Mouse (Mus musculus) ES-E14 (cell line): ENCODE results near the gene Rab23. TPM values are rescaled to one million over a fixed set of nuclear protein-coding genes. Genes with fewer than 3 reads are reported as not detected.

ENCODE experiments used
- DNase-seq: peaks from one replicate; pipeline ENCODE4 v3.0.0-alpha.2; 2013; ENCODE audit warnings: low read depth, low spot score
- H3K27ac ChIP-seq: 2 replicates; pipeline ENCODE4 v1.5.1; 2012; ENCODE audit warnings: low read depth, mild to moderate bottlenecking, low read length, moderate library complexity, mixed read lengths; ENCODE audit not compliant: poor library complexity, insufficient read depth, severe bottlenecking
- H3K36me3 ChIP-seq: 2 replicates; pipeline ENCODE4 v1.6.1; 2012; ENCODE audit warnings: mild to moderate bottlenecking, low read length, moderate library complexity, mixed read lengths; ENCODE audit not compliant: control insufficient read depth, poor library complexity, insufficient read depth, severe bottlenecking
- H3K4me1 ChIP-seq, 2 experiments: fragments of 150-350 bp in 1 of 2; sonication (generic) in 1 of 2; 2 replicates each; pipeline ENCODE4 v1.6.1; 2012; ENCODE audit warnings: low read length in 2 of 2, mild to moderate bottlenecking in 1 of 2, mixed read lengths in 1 of 2; ENCODE audit not compliant: control insufficient read depth in 2 of 2, insufficient read depth in 2 of 2, poor library complexity in 1 of 2
- H3K4me3 ChIP-seq, 2 experiments: fragments of 150-350 bp in 1 of 2; sonication (generic) in 1 of 2; 2 replicates each; pipeline ENCODE4 v1.5.1; 2012; ENCODE audit warnings: low read length in 2 of 2, low read depth in 1 of 2, mild to moderate bottlenecking in 1 of 2, mixed read lengths in 1 of 2; ENCODE audit not compliant: insufficient read depth in 1 of 2, poor library complexity in 1 of 2, severe bottlenecking in 1 of 2
- H3K9ac ChIP-seq: 2 replicates; pipeline ENCODE4 v1.6.1; 2012; ENCODE audit warnings: low read depth, mild to moderate bottlenecking, low read length, mixed read lengths; ENCODE audit not compliant: poor library complexity, insufficient read depth, severe bottlenecking
- H3K9me3 ChIP-seq: fragments of 150-350 bp; sonication (generic); 2 replicates; pipeline ENCODE4 v1.6.1; 2012; ENCODE audit warnings: low read depth, mild to moderate bottlenecking, low read length; ENCODE audit not compliant: control insufficient read depth, insufficient read depth
- CHD2 ChIP-seq: IDR thresholded peaks from 2 replicates; pipeline ENCODE4 v1.6.1; 2014; ENCODE audit warnings: mild to moderate bottlenecking, low read depth, low read length, inconsistent platforms
- HCFC1 ChIP-seq: IDR thresholded peaks from 2 replicates; pipeline ENCODE4 v1.6.1; 2012; ENCODE audit warnings: low read length, inconsistent platforms, borderline replicate concordance; ENCODE audit not compliant: insufficient read depth
- MAFK ChIP-seq: IDR thresholded peaks from 2 replicates; pipeline ENCODE4 v1.6.1; 2014; ENCODE audit warnings: mild to moderate bottlenecking, low read depth, low read length, inconsistent platforms; ENCODE audit not compliant: insufficient read depth
- ZC3H11A ChIP-seq: IDR thresholded peaks from 2 replicates; pipeline ENCODE4 v1.6.1; 2012; ENCODE audit warnings: low read depth, mild to moderate bottlenecking, inconsistent platforms, low read length, borderline replicate concordance
- ZNF384 ChIP-seq: IDR thresholded peaks from 2 replicates; pipeline ENCODE4 v1.6.1; 2012; ENCODE audit warnings: low read depth, low read length, inconsistent platforms
- in situ Hi-C, 2 experiments: fragments of 600-800 bp; cut with MboI; formaldehyde crosslinking; loops; one replicate each; pipeline ENCODE4 v1.15.1; 2025; ENCODE audit warnings: low sequenced_read_pairs in 2 of 2, inconsistent platforms in 1 of 2; ENCODE audit not compliant: unreplicated experiment in 2 of 2
- total RNA-seq: library from RNA; depleted of rRNA; stranded (reverse); fragments of 300-350 nt; gene quantifications from 2 replicates; pipeline ENCODE4 v1.2.3, GENCODE M21; 2012

Gene Rab23
- total RNA-seq, 1 experiment = 20.7 TPM

- in situ Hi-C loops = no loop called here
- Histone ChIP-seq H3K27ac (no peak overlapping the region), H3K4me3 (no peak overlapping the region), H3K4me1 (no peaks in the 10 kb centered on the region), H3K36me3 (peaks cover 14% of the 10 kb centered on the region), H3K9me3 (no peaks in the 10 kb centered on the region), H3K9ac (no peak overlapping the region)
- TF ChIP-seq MAFK (no peak), ZC3H11A (no peak), HCFC1 (no peak)
- DNase-seq = no peak
These were observed 47.1 kb downstream of the Rab23 start for GRCm38 (mm10) chr1:33766520-33767508.

DNA sequence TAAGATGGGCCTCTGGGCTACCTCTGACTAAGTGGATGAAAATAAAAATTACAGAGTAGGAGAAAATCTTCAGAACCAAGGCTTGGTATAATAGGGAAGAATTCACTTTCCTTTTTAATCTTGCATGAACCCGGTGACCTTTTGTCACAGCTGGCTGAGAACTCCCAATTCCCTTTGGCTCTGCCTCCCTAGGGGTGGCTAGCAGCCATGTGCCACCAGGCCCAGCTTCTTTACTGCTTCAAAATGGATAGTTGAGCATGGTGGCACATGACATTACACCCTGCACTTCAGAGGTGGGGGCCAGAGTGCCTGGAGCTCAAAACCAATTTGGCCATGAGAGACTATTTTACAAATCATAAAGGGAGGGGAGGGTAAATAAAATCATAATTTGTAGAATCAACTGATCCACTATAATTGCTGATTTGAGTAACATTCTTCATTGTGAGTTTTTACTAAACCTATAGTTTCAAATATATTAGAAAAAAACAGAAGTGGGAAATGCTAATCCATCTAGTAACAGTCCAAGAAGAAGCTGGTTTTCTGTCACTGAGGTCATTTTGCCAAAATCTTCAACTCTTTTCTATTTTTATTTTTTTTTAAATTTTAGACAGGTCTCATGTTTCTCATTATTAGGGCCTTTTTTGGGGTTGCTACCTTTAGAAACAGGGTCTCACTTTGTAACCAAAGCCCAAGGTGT, 48.6 kb downstream of the Rab23 start:
- H3K36me3 ChIP-seq = peaks cover 14% of the 10 kb centered on the region
- no peak for TF ChIP-seq MAFK
- no peak for TF ChIP-seq ZC3H11A
- no peak for TF ChIP-seq CHD2
- TF ChIP-seq HCFC1 = no peak
- no peak for TF ChIP-seq ZNF384
- in situ Hi-C loops = no loop called here

GRCm38 (mm10) chr1:33768827-33769226, 49.1 kb downstream of the Rab23 start:
- in situ Hi-C loops = no loop called here
- peaks cover 14% of the 10 kb centered on the region for H3K36me3 ChIP-seq
- H3K9ac ChIP-seq = no peak overlapping the region
- no peak for DNase-seq
- no peak overlapping the region for H3K4me3 ChIP-seq
- H3K9me3 ChIP-seq = no peaks in the 10 kb centered on the region
- H3K27ac ChIP-seq = no peak overlapping the region
- no peaks in the 10 kb centered on the region for H3K4me1 ChIP-seq
- no peak for TF ChIP-seq ZC3H11A
- TF ChIP-seq HCFC1 = no peak
- TF ChIP-seq CHD2 = no peak
- no peak for TF ChIP-seq ZNF384
- no peak for TF ChIP-seq MAFK

More for the DNA sequence above, 48.6 kb downstream of the Rab23 start:
- no peak overlapping the region for H3K9ac ChIP-seq
- H3K27ac ChIP-seq = no peak overlapping the region
- no peak for DNase-seq
- H3K4me1 ChIP-seq = no peaks in the 10 kb centered on the region
- H3K9me3 ChIP-seq = no peaks in the 10 kb centered on the region
- H3K4me3 ChIP-seq = no peak overlapping the region

GRCm38 (mm10) chr1:33771621-33772020, 51.9 kb downstream of the Rab23 start:
- no peak overlapping the region for H3K4me3 ChIP-seq
- H3K9me3 ChIP-seq = no peaks in the 10 kb centered on the region
- in situ Hi-C loops = no loop called here
- no peak for DNase-seq
- no peak for TF ChIP-seq HCFC1
- TF ChIP-seq MAFK = no peak
- TF ChIP-seq ZNF384 = no peak
- TF ChIP-seq ZC3H11A = no peak
- TF ChIP-seq CHD2 = no peak
- H3K4me1 ChIP-seq = no peaks in the 10 kb centered on the region
- H3K9ac ChIP-seq = no peak overlapping the region
- no peak overlapping the region for H3K27ac ChIP-seq
- H3K36me3 ChIP-seq = peaks cover 20% of the 10 kb centered on the region
